Mouse (Mus musculus) bone marrow macrophage, adult 2 months (primary cell): ENCODE results near the gene Ang.

Experiments
- CTCF ChIP-seq: IDR thresholded peaks from 2 replicates; pipeline ENCODE4 v1.5.1; 2012; ENCODE audit warnings: low read depth, mild to moderate bottlenecking, low read length, moderate library complexity
- POLR2A ChIP-seq: IDR thresholded peaks from 2 replicates; pipeline ENCODE4 v1.6.1; 2012; ENCODE audit warnings: mild to moderate bottlenecking, low read depth, low read length, borderline replicate concordance

DNA sequence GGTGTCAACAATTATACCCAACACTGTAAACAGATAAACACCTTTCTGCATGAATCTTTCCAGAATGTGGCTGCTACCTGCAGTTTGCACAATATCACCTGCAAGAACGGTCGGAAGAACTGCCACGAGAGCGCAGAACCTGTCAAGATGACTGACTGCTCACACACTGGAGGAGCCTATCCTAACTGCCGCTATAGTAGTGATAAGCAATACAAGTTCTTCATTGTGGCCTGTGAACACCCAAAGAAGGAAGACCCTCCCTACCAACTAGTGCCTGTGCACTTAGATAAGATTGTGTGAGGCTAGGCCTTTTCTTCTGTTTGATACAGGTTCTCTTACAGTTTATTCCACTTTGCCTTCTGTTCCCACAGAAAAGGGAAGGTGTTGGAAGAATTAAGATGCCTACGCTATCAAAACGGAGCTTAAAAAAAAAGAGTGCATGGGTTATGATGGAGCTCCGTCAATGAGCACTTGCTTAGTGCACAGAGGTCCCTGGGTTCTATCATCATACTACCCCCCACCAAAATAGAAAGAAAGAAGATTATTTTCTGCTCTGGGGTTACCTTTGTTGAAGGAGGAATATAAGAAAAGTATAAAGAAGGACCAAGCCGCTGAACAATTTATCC is 39.5 kb downstream of the Ang start:
- no peak for TF ChIP-seq POLR2A
- no peak for TF ChIP-seq CTCF
